Mouse (Mus musculus) brain, adult 2 months (tissue): Measurements from ENCODE around the gene Sh3bp5.

ENCODE experiments used
- DNase-seq: peaks from one replicate; pipeline ENCODE4 v3.0.0; 2011; ENCODE audit warnings: low read depth, low spot score

Gene Sh3bp5

GRCm38 (mm10) chr14:31393936-31394630 lies 41.8 kb downstream of the Sh3bp5 start:
- peak; percentile 76 for DNase-seq

GRCm38 (mm10) chr14:31393546-31393890 lies 42.4 kb downstream of the Sh3bp5 start:
- no peak for DNase-seq

- DNase-seq, result peak; percentile 83
Measured at GRCm38 (mm10) chr14:31392873-31393545, 42.9 kb downstream of the Sh3bp5 start.

- DNase-seq, result peak; percentile 66
Measured at GRCm38 (mm10) chr14:31392300-31392699, 43.6 kb downstream of the Sh3bp5 start.

GRCm38 (mm10) chr14:31389421-31390147 lies 46.3 kb downstream of the Sh3bp5 start:
- no peak for DNase-seq

- DNase-seq, result no peak
Measured at GRCm38 (mm10) chr14:31388086-31388872, 47.6 kb downstream of the Sh3bp5 start.

GRCm38 (mm10) chr14:31387301-31387981 lies 48.4 kb downstream of the Sh3bp5 start:
- peak; percentile 78 for DNase-seq

GRCm38 (mm10) chr14:31385977-31386697 lies 49.7 kb downstream of the Sh3bp5 start:
- peak; percentile 94 for DNase-seq

GRCm38 (mm10) chr14:31385406-31385805 lies 50.5 kb downstream of the Sh3bp5 start:
- no peak for DNase-seq

- DNase-seq, result peak; percentile 82
Measured at GRCm38 (mm10) chr14:31384366-31385323, 51.2 kb downstream of the Sh3bp5 start.

GRCm38 (mm10) chr14:31383470-31384050 lies 52.3 kb downstream of the Sh3bp5 start:
- peak; percentile 92 for DNase-seq

GRCm38 (mm10) chr14:31382276-31382675 lies 53.6 kb downstream of the Sh3bp5 start:
- DNase-seq, result peak; percentile 61

GRCm38 (mm10) chr14:31376331-31376730 lies 59.5 kb downstream of the Sh3bp5 start:
- no peak for DNase-seq

GRCm38 (mm10) chr14:31374390-31374789 lies 61.5 kb downstream of the Sh3bp5 start:
- no peak for DNase-seq

- DNase-seq, result peak; percentile 70
Measured at GRCm38 (mm10) chr14:31369377-31369776, 66.5 kb downstream of the Sh3bp5 start.

- DNase-seq, result no peak
Measured at GRCm38 (mm10) chr14:31367951-31368350, 67.9 kb downstream of the Sh3bp5 start.

- DNase-seq, result peak; percentile 91
Measured at GRCm38 (mm10) chr14:31365350-31365749, 70.5 kb downstream of the Sh3bp5 start.

- no peak for DNase-seq
Measured at GRCm38 (mm10) chr14:31364589-31364988, 71.3 kb downstream of the Sh3bp5 start.

- no peak for DNase-seq
Measured at GRCm38 (mm10) chr14:31362236-31362635, 73.6 kb downstream of the Sh3bp5 start.
